Mouse (Mus musculus) neural tube, embryonic 13.5 days (tissue): ENCODE measurements around the gene Snupn. TPM values are rescaled to one million over a fixed set of nuclear protein-coding genes. Genes with fewer than 3 reads are reported as not detected.
A peak's percentile ranks its signal among the peaks of the same experiment; 100 is the strongest.

Experiments used
- ATAC-seq: fragments of 200-750 bp; cut with Nextera tagmentation; 2 replicates; pipeline ENCODE4 v1.8.0; 2017; ENCODE audit warnings: low read depth, mild to moderate bottlenecking, moderate TSS enrichment, moderate library complexity
- H3K27ac ChIP-seq: fragments of 300-500 bp; sonication (generic); replicated peaks from 2 replicates; pipeline ENCODE4 v1.5.1; 2015; ENCODE audit warnings: moderate library complexity, mild to moderate bottlenecking, inconsistent platforms
- H3K27me3 ChIP-seq: fragments of 300-500 bp; sonication (generic); 2 replicates; pipeline ENCODE4 v1.6.1; 2015; ENCODE audit warnings: mild to moderate bottlenecking, inconsistent platforms
- H3K36me3 ChIP-seq: fragments of 300-500 bp; sonication (generic); 2 replicates; pipeline ENCODE4 v1.6.1; 2015; ENCODE audit warnings: mild to moderate bottlenecking, inconsistent platforms
- H3K4me1 ChIP-seq: fragments of 300-500 bp; sonication (generic); replicated peaks from 2 replicates; pipeline ENCODE4 v1.6.1; 2015; ENCODE audit warnings: inconsistent platforms
- H3K4me2 ChIP-seq: fragments of 300-500 bp; sonication (generic); 2 replicates; pipeline ENCODE4 v1.6.1; 2015; ENCODE audit warnings: inconsistent platforms, mild to moderate bottlenecking, moderate library complexity
- H3K4me3 ChIP-seq: fragments of 300-500 bp; sonication (generic); 2 replicates; pipeline ENCODE4 v1.5.1; 2015; ENCODE audit warnings: mild to moderate bottlenecking, inconsistent platforms
- H3K9ac ChIP-seq: fragments of 300-500 bp; sonication (generic); 2 replicates; pipeline ENCODE4 v1.6.1; 2015; ENCODE audit warnings: moderate library complexity, mild to moderate bottlenecking, inconsistent platforms
- H3K9me3 ChIP-seq: fragments of 300-500 bp; sonication (generic); 2 replicates; pipeline ENCODE4 v1.6.1; 2016; ENCODE audit warnings: inconsistent platforms
- WGBS: fragments of 180-500 bp; shearing (Covaris S2); methylation state at CpG from one replicate; pipeline ENCODE4 v1.1.7; 2015; 5-methylcytosine and 5-hydroxymethylcytosine counted together
- polyA plus RNA-seq: library from polyadenylated mRNA; unstranded; fragments of >200 nt; fragmentation: Nextera tagmentation; extraction: Ambion mirVana; gene quantifications from 2 replicates; pipeline ENCODE4 v1.2.1, GENCODE M21; 2015

Gene Snupn
- polyA plus RNA-seq, 1 experiment from 2014 or later = 28.7 TPM

- Histone ChIP-seq H3K9me3 (no peaks in the 10 kb centered on the region; the same call in 1 of the 2 replicates), H3K4me2 (peak overlapping the region; percentile 85), H3K4me3 (peak overlapping the region; percentile 13), H3K9ac (peak overlapping the region; percentile 49), H3K27me3 (peaks cover 6% of the 10 kb centered on the region; the same call in 1 of the 2 replicates), H3K36me3 (peaks cover 10% of the 10 kb centered on the region; the same call in 1 of the 2 replicates), H3K4me1 (peaks cover 55% of the 10 kb centered on the region), H3K27ac (no peak overlapping the region)
- no peak for ATAC-seq
- WGBS = 74% methylated on average over 8 of the region's 8 CpGs
Measured at GRCm38 (mm10) chr9:56923841-56924650, 26.6 kb upstream of the Snupn start.

DNA sequence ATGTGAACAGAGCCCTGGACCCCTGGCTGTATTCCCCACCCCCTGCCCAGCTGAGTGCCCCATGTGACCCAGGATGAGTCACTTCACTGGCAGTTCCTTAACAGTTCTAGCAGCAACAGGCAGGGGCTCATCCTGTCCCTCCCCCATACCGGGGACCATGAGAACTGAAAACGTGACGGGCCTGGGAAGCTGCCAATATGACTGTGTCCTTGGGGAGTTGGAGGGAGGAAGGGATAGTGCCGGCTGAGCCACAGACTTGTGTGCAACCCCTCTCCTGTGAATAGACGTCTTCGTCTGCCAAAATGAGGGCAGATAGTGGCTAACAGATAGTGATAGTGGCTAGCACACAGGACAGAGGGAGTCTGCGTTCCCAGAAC lies 26.0 kb upstream of the Snupn start:
- H3K4me2 ChIP-seq = peak overlapping the region; percentile 85
- no peaks in the 10 kb centered on the region; the same call in 1 of the 2 replicates for H3K9me3 ChIP-seq
- ATAC-seq = no peak
- 21% methylated on average over 7 of the region's 7 CpGs for WGBS
- H3K9ac ChIP-seq = peak overlapping the region; percentile 49
- H3K4me3 ChIP-seq = peak overlapping the region; percentile 13
- H3K27ac ChIP-seq = peak overlapping the region; percentile 47; the same call in 1 of the 2 replicates
- H3K27me3 ChIP-seq = peaks cover 11% of the 10 kb centered on the region
- H3K36me3 ChIP-seq = peaks cover 10% of the 10 kb centered on the region; the same call in 1 of the 2 replicates
- peaks cover 55% of the 10 kb centered on the region for H3K4me1 ChIP-seq

- 80% methylated on average over 26 of the region's 26 CpGs for WGBS
- Histone ChIP-seq H3K9ac (no peak overlapping the region; the same call in 1 of the 2 replicates), H3K4me1 (peaks cover 55% of the 10 kb centered on the region), H3K27me3 (peaks cover 18% of the 10 kb centered on the region), H3K27ac (peak overlapping the region; percentile 47; the same call in 1 of the 2 replicates), H3K9me3 (no peaks in the 10 kb centered on the region; the same call in 1 of the 2 replicates), H3K36me3 (peaks cover 10% of the 10 kb centered on the region; the same call in 1 of the 2 replicates), H3K4me3 (peak overlapping the region; percentile 13), H3K4me2 (peak overlapping the region; percentile 85)
- ATAC-seq = no peak
Measured at GRCm38 (mm10) chr9:56925291-56926024, 25.2 kb upstream of the Snupn start.

DNA sequence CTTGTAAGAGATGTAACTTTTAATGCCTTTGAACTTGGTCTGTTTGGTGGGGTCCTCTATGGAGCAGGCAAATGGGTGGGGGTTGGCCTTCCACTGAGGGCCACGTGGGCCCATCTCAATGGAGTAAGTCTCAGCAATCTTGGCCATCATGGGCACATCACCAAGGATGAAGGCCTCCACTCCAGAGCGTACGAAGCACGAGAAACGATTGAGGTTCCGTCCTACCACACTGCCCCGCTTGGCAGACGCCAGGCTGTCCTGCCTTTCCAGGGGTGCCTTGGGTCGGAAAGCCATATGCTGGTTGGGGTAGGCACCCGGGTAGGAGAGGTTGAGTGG lies 24.7 kb upstream of the Snupn start:
- no peak overlapping the region for H3K4me3 ChIP-seq
- peaks cover 10% of the 10 kb centered on the region; the same call in 1 of the 2 replicates for H3K36me3 ChIP-seq
- WGBS = 94% methylated on average over 10 of the region's 10 CpGs
- H3K4me2 ChIP-seq = peak overlapping the region; percentile 85
- H3K9me3 ChIP-seq = no peaks in the 10 kb centered on the region; the same call in 1 of the 2 replicates
- no peak for ATAC-seq
- no peak overlapping the region for H3K9ac ChIP-seq
- H3K27ac ChIP-seq = no peak overlapping the region
- peaks cover 19% of the 10 kb centered on the region for H3K27me3 ChIP-seq
- peaks cover 55% of the 10 kb centered on the region for H3K4me1 ChIP-seq

- H3K4me3 ChIP-seq = peak overlapping the region; percentile 65
- no peak for ATAC-seq
- H3K36me3 ChIP-seq = peaks cover 10% of the 10 kb centered on the region; the same call in 1 of the 2 replicates
- H3K9me3 ChIP-seq = no peaks in the 10 kb centered on the region; the same call in 1 of the 2 replicates
- 84% methylated on average over 10 of the region's 10 CpGs for WGBS
- no peak overlapping the region for H3K9ac ChIP-seq
- H3K4me1 ChIP-seq = peaks cover 55% of the 10 kb centered on the region
- peaks cover 19% of the 10 kb centered on the region for H3K27me3 ChIP-seq
- no peak overlapping the region for H3K27ac ChIP-seq
- H3K4me2 ChIP-seq = peak overlapping the region; percentile 85
Measured at GRCm38 (mm10) chr9:56926387-56926786, 24.3 kb upstream of the Snupn start.

DNA sequence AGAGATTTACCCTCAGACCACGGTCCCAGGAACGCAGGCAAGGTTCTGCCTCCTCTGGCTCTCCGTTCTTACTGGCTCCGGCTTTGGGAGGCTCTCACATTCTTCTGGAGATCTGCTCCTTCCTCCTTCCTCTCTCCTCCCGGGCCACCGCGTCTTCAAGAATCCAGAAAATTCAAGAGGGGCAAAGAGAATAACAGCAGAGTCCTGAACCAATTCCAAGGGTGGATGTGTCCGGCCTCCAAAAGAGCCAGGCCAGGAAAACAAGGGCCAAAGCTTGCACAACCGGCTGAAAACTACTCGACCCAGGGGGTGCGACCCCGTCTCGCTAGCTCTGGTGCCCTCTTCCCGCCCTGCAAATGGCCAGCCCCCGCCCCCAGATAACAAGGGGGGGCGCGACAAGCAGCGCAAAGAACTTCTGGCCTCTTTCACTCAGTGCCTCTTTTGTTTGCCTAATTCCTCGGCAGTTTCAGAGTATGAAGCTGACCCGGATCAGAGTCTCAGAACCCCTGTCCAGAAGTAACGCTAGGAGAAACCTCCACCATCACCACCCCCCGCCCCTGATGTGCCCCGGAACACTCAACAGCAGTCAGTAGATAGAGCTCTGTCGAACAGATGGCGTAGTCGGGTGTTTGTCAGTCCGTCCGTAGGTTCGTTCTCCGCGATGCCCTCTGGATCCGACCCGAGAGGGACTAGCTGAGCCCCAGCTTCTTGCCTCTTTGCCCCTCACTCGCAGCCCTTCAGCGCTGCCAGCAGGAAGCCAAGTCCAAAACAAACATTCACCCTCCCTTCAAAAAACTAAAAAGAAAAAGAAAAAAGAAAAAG lies 23.3 kb upstream of the Snupn start:
- H3K4me1 ChIP-seq = peaks cover 55% of the 10 kb centered on the region
- under 1% methylated on average over 35 of the region's 35 CpGs for WGBS
- peak overlapping the region; percentile 65 for H3K4me3 ChIP-seq

DNA sequence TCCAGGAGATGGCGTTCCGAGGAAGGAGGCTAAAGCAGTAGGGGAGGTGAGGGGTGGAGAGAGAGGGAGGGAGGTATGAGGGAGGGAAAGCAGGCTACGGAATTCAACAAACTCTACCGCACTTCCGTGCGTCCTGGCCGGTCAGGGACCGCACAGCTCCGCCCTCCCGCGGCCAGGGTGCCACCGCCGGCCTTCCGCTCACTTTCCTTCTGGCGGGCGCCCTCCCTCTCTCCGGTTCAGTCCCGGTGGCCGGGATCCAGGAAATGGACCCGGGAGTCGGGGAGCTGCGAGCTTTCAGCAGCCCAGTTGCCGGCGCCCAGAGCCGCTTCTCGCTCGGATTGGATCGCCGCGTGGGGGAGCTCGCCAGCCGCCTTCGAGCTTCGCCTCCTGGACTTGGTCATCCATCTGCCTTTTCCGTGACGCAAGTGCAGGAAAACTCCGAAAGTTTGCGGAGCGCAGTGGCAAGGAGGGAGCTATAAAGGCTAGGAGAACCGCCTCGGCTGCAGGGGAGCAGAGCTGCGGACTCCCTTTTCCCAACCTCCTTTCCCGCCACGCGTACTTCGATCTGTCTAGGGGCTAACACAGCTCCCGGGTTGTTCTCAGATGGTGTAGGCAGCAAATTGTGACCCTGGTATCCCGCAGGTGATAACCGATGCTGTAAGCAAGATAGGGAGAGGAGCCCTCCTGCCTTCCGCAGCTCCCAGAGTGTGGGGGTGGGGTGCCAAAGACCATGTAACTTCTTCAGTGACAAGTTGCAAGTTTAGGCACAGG lies 22.5 kb upstream of the Snupn start, which contains the start of gene Snx33:
Gene Snx33, minus strand, starts transcription at position 331 of the 771 bp plus-strand sequence.
- peak; percentile 83 for ATAC-seq
- no peaks in the 10 kb centered on the region for H3K36me3 ChIP-seq
- peak within 1 kb of the TSS; percentile 85 for H3K4me2 ChIP-seq
- H3K27ac ChIP-seq = peak within 1 kb of the TSS; percentile 86
- H3K9ac ChIP-seq = peak within 1 kb of the TSS; percentile 78
- no peaks in the 10 kb centered on the region for H3K9me3 ChIP-seq
- peaks cover 19% of the 10 kb centered on the region for H3K27me3 ChIP-seq
- peaks cover 53% of the 10 kb centered on the region for H3K4me1 ChIP-seq
- peak within 1 kb of the TSS; percentile 65 for H3K4me3 ChIP-seq
- WGBS = under 1% methylated on average over 50 of the region's 50 CpGs

More for the DNA sequence above, 23.3 kb upstream of the Snupn start:
- Histone ChIP-seq H3K36me3 (no peaks in the 10 kb centered on the region), H3K27me3 (peaks cover 19% of the 10 kb centered on the region), H3K9ac (peak overlapping the region; percentile 78), H3K27ac (peak overlapping the region; percentile 86), H3K4me2 (peak overlapping the region; percentile 85), H3K9me3 (no peaks in the 10 kb centered on the region)
- peak; percentile 28; the same call in 1 of the 2 replicates for ATAC-seq

- Histone ChIP-seq H3K4me1 (peaks cover 41% of the 10 kb centered on the region), H3K9me3 (no peaks in the 10 kb centered on the region), H3K9ac (no peak overlapping the region), H3K4me2 (no peak overlapping the region), H3K27me3 (peaks cover 19% of the 10 kb centered on the region), H3K36me3 (no peaks in the 10 kb centered on the region), H3K4me3 (no peak overlapping the region), H3K27ac (no peak overlapping the region)
- WGBS = 68% methylated on average over 4 of the region's 4 CpGs
- no peak for ATAC-seq
Measured at GRCm38 (mm10) chr9:56929496-56929895, 21.2 kb upstream of the Snupn start.

DNA sequence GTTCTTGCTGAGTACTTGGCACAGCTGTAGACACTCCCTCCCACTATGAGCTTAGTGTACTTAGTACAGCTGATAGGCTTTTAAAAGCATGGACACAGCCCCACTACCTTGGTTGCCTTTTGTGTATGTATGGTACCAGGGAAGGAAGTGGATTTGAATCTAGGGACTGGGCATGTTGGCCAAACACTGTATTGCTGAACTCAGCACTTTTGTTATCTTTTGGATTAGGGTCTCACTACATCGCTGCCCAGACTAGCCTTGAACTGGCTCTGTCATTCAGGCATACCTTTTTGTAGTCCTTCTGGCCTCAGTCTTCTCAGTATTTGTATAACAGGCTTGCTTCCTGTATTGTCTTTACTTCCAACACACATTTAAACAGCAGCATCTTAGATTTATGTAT lies 20.1 kb upstream of the Snupn start:
- H3K9ac ChIP-seq = no peak overlapping the region
- H3K4me1 ChIP-seq = peaks cover 30% of the 10 kb centered on the region
- 85% methylated on average over 1 of the region's 1 CpGs for WGBS
- H3K36me3 ChIP-seq = no peaks in the 10 kb centered on the region
- no peak for ATAC-seq
- H3K4me2 ChIP-seq = no peak overlapping the region
- H3K27ac ChIP-seq = no peak overlapping the region
- H3K9me3 ChIP-seq = no peaks in the 10 kb centered on the region
- no peak overlapping the region for H3K4me3 ChIP-seq
- H3K27me3 ChIP-seq = peaks cover 19% of the 10 kb centered on the region

DNA sequence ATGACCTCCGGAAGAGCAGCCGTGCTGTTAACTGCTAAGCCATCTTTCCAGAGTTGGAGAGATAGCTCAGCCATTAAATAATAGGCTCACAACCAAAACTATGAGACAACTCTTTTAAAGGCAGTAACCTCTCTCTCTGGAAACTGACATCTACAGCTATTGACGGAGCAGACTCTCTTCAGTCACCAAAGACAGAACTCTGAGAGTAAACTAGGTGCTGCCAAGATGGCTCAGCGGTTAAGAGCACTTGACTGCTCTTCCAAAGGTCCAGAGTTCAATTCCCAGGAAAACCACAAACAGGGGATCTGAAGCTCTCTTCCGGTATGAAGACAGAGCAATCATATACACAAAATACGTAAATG lies 13.8 kb upstream of the Snupn start:
- H3K27ac ChIP-seq = peak overlapping the region; percentile 91; the same call in 1 of the 2 replicates
- H3K27me3 ChIP-seq = no peaks in the 10 kb centered on the region
- H3K4me3 ChIP-seq = peak overlapping the region; percentile 91
- peak overlapping the region; percentile 91 for H3K9ac ChIP-seq
- H3K4me1 ChIP-seq = peaks cover 24% of the 10 kb centered on the region
- WGBS = 20% methylated on average over 6 of the region's 6 CpGs
- no peak; the same call in 1 of the 2 replicates for ATAC-seq
- no peaks in the 10 kb centered on the region for H3K36me3 ChIP-seq
- peak overlapping the region; percentile 95 for H3K4me2 ChIP-seq
- no peaks in the 10 kb centered on the region for H3K9me3 ChIP-seq
